Mouse (Mus musculus) lung, adult 18-20 months (tissue): ENCODE measurements at regions not wholly inside any gene's neighbourhood (a gene's known extent, or its start where the extent isn't known, plus 50 kb on each side); places are given as distances from the start of the nearest gene placed in this dataset.

Source experiments
- DNase-seq, 2 experiments: peaks; one replicate each; pipeline ENCODE4 v3.0.0; 2022; ENCODE audit warnings: mixed read lengths in 2 of 2

DNA sequence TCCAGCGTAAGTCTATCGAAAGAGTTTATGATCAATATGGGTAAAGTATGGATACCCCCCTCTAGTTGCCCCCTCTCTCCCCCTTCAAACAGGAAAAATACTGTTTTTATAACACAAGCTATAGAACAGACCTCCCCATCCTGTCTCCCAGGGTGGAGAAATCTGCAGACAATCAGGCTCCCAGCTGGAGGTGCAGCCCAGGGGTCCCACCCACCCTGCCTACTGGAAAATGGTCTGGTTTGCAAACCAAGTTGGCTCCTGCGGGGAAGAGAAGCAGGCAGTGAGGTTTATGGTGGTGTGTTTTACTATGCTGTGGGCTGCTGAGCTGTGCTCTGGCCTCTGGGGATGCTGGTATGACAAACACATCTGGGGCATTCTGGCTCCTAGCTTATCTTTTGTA, 70.7 kb upstream of the Sfswap start:
- DNase-seq: no peak

DNA sequence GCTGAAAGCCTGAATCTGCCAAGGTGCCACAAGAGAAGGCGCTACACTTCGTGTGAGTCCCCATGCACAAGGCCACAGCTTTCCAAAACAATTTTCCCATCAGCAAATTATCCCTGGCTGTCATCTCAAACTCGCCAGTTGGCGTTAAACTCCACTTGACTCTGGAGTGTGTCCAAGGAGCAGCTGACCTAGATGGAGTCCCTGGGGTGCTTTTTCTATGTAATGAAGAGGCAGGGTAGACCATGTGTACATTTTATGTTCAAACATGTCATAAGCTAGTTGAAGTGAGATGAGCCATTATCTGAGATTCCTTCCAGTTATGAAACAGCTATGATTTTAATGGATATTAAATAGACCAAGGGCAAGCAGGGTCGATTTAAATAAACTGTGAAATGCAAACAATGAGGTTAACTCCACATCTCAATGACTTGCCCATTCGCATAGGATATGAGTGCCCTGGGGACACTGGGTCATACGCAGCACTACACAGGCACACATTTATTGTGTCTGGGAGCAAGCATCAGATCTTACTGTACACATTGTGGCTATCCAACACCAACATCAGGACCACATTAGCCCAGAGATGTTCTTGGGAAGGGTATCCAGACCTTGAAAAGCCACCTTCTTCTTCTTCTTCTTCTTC, 51.0 kb upstream of the Sfswap start:
- DNase-seq: no peak
